Mouse (Mus musculus) C2C12 (cell line): ENCODE data around the gene Dmd.

ENCODE experiments used
- CEBPB ChIP-seq: IDR thresholded peaks from one replicate; pipeline ENCODE4 v1.6.1; 2011; ENCODE audit warnings: low read depth, mild to moderate bottlenecking, control low read depth, moderate library complexity
- CTCF ChIP-seq: IDR thresholded peaks from one replicate; pipeline ENCODE4 v1.5.1; 2011; ENCODE audit not compliant: control insufficient read depth, insufficient read depth, insufficient read length
- FOSL1 ChIP-seq: IDR thresholded peaks from one replicate; pipeline ENCODE4 v1.8.0; 2011; ENCODE audit warnings: mild to moderate bottlenecking, low read length; ENCODE audit not compliant: poor library complexity, insufficient read depth, severe bottlenecking
- MAX ChIP-seq: IDR thresholded peaks from one replicate; pipeline ENCODE4 v1.6.1; 2011; ENCODE audit warnings: mild to moderate bottlenecking, control low read depth
- MYOD1 ChIP-seq: IDR thresholded peaks from one replicate; pipeline ENCODE4 v1.6.1; 2011; ENCODE audit warnings: low read depth; ENCODE audit not compliant: control insufficient read depth, insufficient read length
- MYOG ChIP-seq: IDR thresholded peaks from one replicate; pipeline ENCODE4 v1.6.1; 2011; ENCODE audit not compliant: control insufficient read depth, insufficient read length; ENCODE audit errors: extremely low read depth
- USF1 ChIP-seq: IDR thresholded peaks from one replicate; pipeline ENCODE4 v1.6.1; 2011; ENCODE audit warnings: low read depth, mild to moderate bottlenecking, control low read depth, moderate library complexity

GRCm38 (mm10) chrX:83975895-83976294, 1027.2 kb downstream of the Dmd start:
- TF ChIP-seq CTCF (no peak), MYOD1 (no peak), USF1 (no peak), MYOG (no peak), MAX (no peak), CEBPB (no peak), FOSL1 (no peak)
